Mouse (Mus musculus) MEL (cell line): Measurements from ENCODE around the gene Fgd3.

Experiments used
- CTCF ChIP-seq, 3 experiments: IDR thresholded peaks in 2 of 3; conservative IDR thresholded peaks in 1 of 3; 2 replicates each; pipeline ENCODE4 v1.5.1; 2011 to 2012; ENCODE audit warnings: low read length in 3 of 3, low read depth in 2 of 3, mild to moderate bottlenecking in 2 of 3, improper control_type of control experiment in 1 of 3, inconsistent platforms in 1 of 3, mixed read lengths in 1 of 3, moderate library complexity in 1 of 3; ENCODE audit not compliant: control insufficient read depth in 1 of 3, insufficient read depth in 1 of 3, poor library complexity in 1 of 3, severe bottlenecking in 1 of 3
- E2F4 ChIP-seq: IDR thresholded peaks from 2 replicates; pipeline ENCODE4 v1.6.1; 2011; ENCODE audit warnings: low read depth, low read length, improper control_type of control experiment, borderline replicate concordance
- ELF1 ChIP-seq: IDR thresholded peaks from 2 replicates; pipeline ENCODE4 v1.6.1; 2014; ENCODE audit warnings: low read depth, mild to moderate bottlenecking, inconsistent platforms, low read length, improper control_type of control experiment, moderate library complexity
- GABPA ChIP-seq: IDR thresholded peaks from 2 replicates; pipeline ENCODE4 v1.6.1; 2012; ENCODE audit warnings: low read depth, mild to moderate bottlenecking, inconsistent platforms, low read length, improper control_type of control experiment, moderate library complexity
- GATA1 ChIP-seq: IDR thresholded peaks from 2 replicates; pipeline ENCODE4 v1.6.1; 2011; ENCODE audit warnings: low read depth, low read length, improper control_type of control experiment
- MAFK ChIP-seq: IDR thresholded peaks from 2 replicates; pipeline ENCODE4 v1.6.1; 2011; ENCODE audit warnings: low read depth, mild to moderate bottlenecking, low read length, improper control_type of control experiment, borderline replicate concordance
- MYC ChIP-seq: IDR thresholded peaks from 2 replicates; pipeline ENCODE4 v1.6.1; 2011; ENCODE audit warnings: low read depth, mild to moderate bottlenecking, low read length, improper control_type of control experiment, moderate library complexity
- TAL1 ChIP-seq: IDR thresholded peaks from 2 replicates; pipeline ENCODE4 v1.6.1; 2012; ENCODE audit warnings: mild to moderate bottlenecking, inconsistent platforms, low read length, moderate library complexity, mixed read lengths
- TBP ChIP-seq: IDR thresholded peaks from 2 replicates; pipeline ENCODE4 v1.8.0; 2011; ENCODE audit warnings: low read depth, low read length, improper control_type of control experiment
- ZC3H11A ChIP-seq: IDR thresholded peaks from 2 replicates; pipeline ENCODE4 v1.6.1; 2012; ENCODE audit warnings: low read depth, mild to moderate bottlenecking, inconsistent platforms, low read length, improper control_type of control experiment

DNA sequence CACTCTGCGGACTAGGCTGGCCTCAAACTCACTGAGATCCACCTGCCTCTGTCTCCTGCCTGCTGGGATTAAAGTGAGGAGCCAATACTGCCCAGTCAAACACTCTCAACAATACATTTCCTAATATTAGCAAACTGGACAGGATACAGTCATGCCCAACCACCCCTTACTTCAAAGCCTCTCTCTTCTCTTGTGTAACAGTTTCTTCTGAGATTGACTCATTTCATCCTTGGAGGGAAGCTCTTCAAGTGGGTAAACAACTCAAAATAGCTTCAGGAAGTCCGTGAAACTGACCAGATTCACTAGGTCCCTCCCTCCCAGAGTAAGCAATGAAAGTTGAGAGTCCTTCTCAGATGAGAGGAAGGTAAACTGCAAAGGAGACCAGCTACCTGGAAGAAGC, 68.0 kb downstream of the Fgd3 start:
- TF ChIP-seq E2F4 (no peak), CTCF (IDR thresholded peaks at IDR 0.05 in 2 of 3, conservative IDR thresholded peaks at IDR 0.05 in 1 of 3; ENCODE audit: control insufficient read depth in 1 of 3, insufficient read depth in 1 of 3, low read depth in 2 of 3, low read length in 3 of 3, poor library complexity in 1 of 3, severe bottlenecking in 1 of 3) (no peak), ZC3H11A (no peak), TAL1 (no peak), GATA1 (no peak), MYC (no peak), ELF1 (no peak), GABPA (no peak), MAFK (no peak), TBP (no peak)
